Mouse (Mus musculus) frontal cortex, postnatal 14 days (tissue): ENCODE results near the gene Prcp.
A peak's percentile ranks its signal among the peaks of the same experiment; 100 is the strongest.

Experiments
- DNase-seq, 2 experiments: peaks; one replicate each; pipeline ENCODE4 v3.0.0; 2022; ENCODE audit warnings: low spot score in 2 of 2

The Prcp gene

DNA sequence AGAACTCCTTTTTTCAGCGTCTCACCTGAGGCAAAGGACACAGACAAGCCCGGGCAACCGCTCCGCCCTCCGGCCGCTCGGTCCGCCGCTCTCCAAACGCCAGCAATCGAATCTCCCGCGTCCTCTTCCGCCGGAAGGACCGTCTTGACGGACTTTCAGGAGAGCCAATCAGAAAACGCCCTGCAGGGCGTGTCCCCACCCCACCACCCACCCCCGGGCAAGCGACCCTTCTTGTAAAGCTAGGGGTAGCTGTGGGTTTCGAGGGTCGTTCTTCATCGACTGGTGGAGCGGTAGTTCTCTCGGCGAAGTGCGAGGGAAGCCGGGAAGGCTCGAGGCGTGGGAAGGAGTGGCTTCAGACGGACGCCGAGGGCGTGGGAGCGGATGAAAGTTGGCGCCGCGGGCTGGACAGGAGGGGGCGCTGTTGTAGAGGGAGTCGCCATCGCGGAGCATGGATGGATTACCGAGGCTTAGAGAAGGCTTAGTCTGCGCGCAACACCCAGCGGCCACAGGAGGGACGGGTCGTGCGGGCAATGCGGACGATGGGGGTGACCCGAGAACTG, at the start of gene Prcp, which contains the start of gene Ddias:
Prcp (plus strand) TSS at position 355 of the 560 bp plus-strand sequence.
Ddias (minus strand) TSS at position 132 of the 560 bp plus-strand sequence.
- DNase-seq, result peak; percentile 86 to 88

DNA sequence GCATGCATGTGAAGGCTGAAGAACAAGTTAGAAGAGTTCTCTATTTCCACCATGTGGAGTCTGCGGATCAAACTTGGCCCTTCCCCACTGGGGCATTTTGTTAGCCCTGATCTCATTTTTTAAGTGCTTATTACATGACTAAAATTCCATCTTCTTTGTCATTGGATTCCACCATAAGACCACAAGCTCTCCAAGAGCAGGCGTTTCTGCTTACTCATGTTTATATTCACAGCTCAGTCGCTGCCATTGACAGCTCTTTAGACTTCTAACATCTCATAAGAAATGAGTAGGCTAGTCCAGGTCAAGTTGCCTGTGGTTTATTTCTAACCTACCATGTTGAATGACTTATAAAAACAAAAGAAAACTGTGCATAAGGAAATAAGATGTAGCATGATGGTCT, 48.0 kb upstream of the Prcp start:
- DNase-seq, result no peak

DNA sequence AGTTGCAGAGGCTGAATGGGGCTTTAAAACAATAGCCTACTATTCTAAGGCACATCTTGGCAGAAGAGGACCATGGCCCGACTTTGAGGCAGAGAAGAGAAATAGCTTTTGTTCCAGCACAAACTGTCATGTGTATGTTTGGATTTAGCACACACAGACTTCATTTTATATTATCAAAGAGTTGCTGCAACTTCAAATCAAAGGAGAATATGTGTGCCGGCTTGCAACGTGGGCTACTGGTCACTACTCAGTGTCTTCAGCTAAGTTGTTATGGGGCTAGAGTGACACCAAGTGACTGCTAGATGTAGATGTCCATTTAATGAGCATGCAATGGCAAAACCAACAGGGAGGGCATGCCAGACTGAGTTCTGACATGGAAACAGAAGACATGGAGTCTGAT, 46.3 kb upstream of the Prcp start:
- DNase-seq, result no peak

DNA sequence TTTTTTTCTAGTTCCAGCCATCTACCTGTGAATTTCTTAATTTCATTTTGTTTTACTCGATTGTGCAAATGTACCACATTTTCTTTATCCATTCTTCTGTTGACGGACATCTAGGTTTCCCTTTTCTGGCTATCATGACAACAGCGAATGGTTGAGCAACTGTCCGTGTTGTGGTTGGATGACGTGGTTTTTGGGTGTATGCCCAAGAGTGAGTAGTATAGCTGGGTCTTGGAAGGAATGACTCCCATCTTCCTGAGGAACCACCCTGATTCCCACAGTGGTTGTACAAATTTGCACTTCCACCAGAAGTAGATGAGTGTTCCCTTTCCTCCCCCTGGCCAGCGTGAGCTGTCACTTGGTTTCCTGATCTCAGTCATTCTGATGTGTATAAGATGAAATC, 41.9 kb upstream of the Prcp start:
- DNase-seq, result no peak

DNA sequence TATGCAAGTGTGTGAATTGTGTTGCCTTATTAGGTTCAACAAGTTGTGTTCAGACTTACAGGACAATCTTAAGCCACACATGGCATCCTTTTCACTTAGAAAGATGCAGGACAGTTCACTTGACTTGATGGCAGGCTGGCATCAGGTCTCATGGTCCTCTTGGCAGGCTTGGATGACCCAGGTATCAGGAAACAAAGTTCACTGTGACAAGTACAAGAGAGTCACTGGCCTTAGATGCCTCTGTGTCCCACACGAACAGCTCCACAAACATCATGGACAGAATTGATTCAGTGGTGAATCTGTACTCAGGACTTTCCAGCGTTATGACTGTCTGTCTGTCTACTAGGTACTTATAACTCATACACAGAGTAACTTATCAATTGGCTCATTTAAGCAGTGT, 39.9 kb upstream of the Prcp start:
- DNase-seq, result no peak

DNA sequence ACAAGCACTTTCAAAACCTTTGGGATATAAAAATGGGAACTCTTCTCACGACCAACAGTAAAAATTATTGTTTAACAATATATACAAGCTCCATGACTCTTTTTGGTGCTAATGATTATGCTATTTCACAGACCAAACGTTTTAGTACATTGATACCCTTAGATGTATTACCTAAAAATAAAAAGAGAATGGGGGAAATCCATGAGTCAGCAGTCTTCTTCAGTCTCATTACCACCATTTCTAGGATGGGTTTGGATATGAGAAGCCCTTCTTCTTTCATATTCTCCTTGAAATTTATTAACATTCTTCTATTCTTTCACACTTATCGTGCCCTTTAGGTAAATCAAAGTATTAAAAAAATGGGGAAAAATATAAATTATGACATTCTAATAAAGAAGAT, 37.8 kb upstream of the Prcp start:
- no peak for DNase-seq

DNA sequence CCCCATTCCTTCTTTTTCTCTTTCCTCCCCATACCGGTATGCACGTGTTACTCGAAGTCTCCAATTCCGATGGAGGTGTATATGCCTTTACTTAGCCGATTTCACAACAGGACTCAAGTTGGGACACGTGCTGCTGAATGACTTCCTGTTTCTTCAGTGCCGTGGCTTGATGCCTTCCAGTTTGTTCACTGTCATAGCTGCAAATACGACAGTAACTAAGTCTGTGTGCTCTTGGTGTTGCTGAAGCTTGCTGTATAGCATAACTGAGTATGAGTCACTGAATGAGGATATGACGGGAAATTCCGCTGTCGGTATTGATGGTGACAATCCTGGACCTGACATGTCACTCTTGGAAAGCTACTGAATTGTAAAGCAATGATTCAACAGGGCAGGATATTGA, 37.0 kb upstream of the Prcp start:
- no peak for DNase-seq

DNA sequence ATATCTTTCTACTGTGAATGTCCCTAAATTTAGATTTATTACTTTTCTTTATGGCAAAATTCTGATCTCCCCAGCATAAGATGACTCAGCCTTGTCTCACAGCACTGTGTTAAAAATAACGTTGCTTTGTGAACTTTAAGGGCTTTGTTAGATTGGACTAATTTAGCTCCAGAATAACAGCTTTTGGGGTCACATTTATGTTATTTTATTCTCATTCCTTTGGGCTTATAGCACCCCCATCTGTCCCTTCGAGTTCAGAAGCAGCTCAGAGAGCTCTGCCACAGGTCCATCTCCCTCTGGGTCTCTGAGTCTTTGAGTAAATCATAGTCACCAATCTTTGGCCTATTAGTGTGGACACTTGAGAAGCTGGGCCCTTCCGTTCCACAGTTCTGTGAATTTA, 36.4 kb upstream of the Prcp start:
- no peak for DNase-seq

DNA sequence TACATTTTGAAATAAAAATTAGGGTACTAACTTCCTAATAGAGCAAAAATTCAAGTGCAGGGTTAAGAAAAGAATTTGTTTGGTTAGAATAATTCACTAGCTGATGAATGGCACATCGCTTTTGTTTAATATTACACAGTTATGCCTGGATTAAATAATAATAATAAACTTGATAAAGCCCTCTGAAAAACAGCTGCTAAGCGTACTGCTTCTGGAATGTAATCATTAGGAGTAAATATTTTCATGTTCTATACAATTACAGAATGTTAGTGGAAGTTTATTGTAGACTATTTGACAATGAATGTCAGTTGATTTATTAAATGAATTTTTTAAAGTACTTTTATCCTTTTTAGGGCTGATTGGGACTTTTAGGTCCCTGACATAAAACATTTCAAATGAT, 32.0 kb upstream of the Prcp start:
- DNase-seq, result no peak

DNA sequence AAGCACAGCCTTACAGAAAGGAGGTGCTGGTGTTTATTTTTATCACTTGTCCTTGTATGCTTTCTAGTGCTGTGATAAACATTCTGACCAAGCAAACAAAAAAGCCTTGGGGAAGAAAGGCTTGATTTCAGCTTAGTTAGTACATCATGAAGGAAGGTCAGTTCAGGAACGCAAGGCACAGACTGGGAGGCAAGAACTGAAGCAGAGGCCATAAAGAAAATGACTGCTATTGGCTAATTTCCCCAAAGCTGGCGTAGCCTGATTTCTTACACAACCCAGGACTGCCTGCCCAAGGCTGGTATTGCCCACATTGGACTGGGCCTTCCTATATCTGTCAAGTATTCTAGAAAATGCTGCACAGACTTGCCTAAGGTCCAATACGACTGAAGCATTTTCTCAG, 26.0 kb upstream of the Prcp start:
- no peak for DNase-seq

DNA sequence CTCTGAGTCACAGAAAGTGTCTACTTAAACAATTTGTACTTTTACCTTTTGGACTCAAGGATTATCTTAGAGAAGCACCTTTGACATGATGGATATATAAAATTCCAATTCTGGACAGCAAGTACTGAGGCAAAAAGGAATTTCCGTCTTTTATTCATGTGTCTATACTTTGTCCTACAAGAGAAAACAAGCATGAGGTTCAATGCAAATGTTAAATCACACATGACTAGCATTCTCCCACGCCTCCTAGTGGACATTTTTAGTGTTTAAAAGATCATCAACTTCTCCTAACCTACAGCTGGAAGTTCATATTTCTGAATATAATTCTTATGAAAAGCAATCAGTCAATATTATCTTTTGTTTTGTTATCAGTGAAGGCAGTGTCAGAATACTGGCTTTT, 7.7 kb upstream of the Prcp start:
- no peak for DNase-seq

DNA sequence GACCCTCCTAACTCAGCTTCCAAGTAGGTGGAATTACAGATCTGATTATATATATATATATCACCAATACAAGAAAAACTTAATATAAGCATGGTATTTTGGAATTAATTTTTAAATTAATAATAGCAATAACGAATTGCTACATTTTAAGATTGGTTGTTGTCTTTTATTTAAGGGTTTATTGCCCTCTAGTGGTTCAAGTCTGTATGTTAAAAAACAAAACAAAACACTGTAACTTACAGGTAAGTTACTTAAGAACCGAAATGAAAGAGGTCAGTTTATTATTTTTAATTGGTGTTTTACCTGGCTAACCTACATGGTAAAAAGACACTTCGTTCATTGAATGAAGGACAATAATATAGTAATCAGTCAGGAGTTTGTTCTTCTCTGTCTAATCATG, 4.1 kb upstream of the Prcp start:
- DNase-seq, result no peak

DNA sequence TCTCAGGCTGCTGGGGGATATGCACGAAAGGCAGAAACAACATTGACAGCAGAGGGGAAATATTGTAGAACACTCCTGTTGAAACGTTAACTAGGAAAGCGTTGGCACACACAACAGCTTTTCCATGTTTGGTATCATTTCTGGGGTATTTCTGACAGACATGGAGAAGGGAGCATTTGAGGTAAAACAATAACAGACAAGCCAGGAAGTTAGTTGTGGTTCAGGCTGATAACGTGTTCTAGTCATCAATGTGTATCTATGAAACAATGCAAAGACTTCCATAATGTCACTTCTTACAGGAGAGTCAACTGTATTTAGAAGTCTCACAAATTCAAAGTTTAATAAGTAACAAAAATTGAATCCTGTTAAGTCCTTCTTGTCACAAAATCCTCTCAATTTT, 2.7 kb upstream of the Prcp start:
- no peak for DNase-seq

DNA sequence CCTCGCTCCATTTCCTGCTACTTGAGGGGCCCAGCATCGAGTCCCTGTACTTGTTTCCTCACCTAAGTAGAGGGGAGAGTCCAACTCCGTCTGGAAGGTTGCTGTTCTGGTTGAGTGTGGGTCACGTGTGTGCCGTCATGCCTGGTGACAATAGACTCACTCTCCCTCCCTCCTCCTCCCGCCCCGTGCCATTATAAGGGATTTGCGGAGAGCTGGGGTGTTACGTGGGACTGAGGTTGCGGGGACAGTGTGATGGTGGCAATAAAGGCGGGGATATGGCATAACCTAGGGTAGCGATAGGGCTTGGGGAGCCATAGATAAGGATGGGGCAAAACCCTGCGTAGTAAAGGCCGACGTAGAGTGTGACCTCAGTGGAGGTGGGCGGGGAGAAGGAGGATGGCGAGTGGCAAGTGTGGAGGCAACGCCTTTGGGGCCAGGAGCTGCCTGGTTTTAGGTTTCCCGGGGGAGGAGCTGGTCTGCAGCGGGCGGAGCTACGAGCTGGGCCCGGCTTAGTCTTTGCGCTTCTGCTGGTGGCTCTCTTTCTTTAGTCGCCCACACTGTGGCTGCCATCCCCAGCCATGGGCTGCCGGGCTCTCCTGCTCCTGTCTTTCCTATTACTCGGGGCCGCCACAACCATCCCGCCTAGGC, 615 bp downstream of the Prcp start:
- peak; percentile 76 to 84 for DNase-seq

DNA sequence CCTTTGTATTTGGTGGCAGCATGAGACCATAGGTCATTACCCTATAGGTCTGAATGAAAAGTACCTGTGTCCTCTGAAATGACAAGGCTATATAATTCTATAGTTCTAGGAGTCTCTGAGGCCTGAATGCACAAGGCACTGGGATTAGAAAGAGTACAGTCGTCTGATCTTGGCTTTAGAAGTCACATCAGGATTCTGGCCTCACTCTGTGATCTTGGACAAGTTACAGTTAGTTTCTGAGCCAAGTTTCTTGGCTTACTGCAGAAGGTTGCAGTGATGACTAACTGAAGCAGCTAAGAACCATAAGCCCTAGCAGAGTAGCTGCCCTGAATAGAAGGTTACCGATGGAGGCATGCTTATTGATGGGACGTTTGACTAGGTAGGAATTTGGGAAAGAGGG, 1.8 kb downstream of the Prcp start:
- no peak for DNase-seq

DNA sequence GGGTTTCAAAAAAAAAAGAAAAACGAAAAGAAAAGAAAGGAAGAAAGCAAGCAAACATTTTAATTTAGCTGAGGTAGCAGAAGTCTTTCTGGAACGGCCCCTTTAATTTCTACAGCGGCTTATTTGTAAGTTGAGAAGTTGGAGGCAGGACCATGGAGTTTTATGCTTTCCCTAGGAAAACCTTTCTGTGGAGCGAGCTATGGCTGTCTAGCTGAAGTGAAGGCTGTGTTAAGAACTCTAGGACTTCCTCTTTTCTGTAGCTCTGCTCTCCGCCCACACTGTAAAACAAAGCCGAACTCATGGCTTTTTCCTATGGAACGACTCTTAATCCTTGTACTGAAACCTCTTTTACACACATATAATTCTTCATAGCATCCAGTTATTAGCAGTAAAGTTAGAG, 2.3 kb downstream of the Prcp start:
- no peak for DNase-seq

DNA sequence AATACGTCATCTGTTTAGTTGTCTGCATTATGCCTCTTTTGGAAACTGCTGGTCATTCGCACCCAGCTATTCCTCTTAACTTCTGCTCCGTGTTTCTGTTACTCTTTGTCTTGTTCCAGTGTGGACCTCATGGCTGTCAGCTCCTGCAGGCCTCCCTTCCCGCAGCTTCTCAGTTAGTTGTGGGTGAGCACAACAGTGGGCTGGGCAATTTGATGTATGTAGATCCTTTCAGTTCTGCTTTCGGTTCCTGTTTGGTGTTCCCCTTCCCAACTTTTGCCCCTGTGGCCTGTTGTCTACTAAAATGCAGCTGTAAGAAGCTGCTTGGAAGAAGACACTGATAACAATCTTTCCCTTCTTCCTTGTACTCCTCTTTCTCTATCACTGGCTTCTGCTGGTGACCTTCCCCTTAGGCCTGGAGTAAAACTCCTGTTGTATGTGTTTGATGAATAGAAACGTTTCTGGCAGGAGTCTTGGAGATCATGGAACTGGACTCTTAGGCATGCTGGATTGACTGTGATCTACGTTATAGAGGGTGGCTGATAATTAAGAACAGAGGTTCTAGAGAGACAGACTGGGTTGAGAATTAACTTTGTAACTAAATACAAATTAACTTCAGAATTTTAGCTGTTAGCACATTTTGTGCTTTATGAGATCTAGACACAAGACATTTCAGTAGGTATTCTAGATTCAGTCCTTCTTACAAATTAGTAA, 4.5 kb downstream of the Prcp start:
- DNase-seq, result no peak

DNA sequence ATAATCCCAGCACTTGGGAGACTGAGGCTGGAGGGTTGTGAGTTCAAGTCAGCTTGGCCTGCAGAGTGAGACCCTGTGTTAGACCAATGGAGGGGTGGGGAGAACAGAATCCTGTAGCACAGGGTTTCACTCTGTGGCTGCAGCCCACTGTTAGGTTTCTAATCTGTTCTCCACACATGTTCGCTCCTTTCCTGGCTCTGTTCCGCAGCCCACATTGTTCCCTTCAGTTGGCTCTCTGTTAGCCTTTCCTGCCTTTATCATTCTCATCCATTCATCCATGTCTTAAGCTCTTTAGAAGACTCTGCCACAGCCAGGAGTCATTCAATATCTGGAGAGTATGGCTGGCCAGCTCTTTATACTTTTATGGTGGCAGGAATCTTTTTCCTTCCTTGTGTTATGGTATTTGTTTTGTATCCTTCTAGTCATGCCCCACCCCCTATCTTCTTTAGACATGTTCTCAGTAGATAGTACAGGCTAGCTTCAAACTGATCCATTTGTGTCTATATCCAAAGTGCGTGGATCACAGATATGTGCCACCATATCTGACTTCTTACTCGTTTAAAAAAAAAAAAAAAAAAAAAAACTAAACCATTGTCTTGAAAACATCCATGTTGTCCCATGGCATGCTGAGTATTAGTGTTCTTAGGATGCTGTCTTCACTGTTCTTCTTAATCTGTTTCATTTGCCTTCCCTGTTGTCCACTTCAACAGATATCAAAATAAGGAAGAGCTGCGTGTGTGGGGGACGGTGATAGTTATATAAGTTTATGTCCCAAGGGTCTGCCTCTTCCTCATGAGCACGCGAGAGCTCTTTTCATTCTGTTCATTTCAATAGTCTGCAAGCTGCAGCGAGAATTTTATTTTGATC, 9.8 kb downstream of the Prcp start:
- no peak for DNase-seq

DNA sequence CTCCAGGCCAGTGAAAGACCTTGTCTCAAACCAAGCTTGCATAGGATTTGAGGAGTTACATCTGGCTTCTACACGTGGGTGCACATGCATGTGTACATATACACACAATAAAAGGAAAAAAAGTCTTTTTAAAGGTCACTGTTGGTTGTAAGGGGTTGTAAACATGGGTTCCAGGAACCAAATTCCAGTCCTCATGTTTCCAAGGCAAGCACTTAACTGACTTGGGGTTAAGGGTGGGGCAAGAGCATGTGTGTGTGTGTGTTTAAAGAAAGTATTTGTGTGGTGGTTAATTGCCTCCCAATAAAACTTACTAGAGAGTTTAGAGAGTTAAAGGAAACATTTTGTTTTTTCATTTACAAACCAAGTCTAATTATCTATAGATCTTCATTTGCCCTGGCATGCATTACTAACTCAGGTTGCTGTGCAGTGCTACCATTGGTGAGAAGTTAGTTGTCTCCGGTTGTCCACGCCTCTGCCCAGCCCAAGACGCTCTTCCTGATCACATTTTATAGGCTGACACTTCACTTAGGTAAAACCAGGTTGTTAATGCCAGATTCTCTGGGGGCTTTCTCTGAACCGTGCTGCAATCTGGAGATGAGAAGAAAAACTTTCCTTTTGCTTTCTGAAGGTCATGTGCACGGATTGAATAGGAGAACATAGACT, 10.9 kb downstream of the Prcp start:
- DNase-seq, result no peak

DNA sequence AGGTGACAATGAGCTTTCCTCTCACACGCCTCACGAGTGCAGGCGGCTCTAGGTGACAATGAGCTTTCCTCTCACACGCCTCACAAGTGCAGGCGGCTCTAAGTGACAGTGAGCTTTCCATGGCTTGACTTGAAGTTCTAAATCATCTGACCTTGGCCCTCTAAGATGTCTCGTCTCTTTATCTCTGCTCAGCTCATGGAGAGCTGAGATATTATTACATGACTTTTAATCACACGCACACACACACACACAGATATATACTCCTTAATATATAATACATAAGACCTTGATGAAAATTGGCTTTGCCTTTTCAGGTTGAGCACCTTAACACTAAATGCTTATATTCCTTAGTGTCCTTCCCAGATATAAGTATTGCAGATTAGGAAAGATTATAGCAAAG, 12.5 kb downstream of the Prcp start:
- DNase-seq, result no peak

DNA sequence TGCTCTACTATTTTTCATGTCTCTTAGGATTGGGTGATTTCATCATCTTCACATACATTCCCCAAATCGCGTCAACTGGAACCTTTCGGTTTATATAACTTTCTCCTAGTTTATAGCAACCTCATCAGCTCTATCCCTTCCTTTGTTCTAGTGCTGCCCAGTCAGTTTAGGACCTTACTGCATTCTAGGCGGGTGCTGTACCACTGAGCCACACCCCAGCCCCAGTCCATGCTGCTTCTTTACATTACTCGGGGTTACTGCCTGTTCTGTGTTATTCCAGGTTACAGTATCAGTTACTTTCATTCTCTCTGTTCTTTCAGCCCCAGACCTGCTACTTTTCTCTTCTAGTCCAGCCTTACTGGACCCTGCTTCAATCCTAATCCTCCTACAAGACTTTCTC, 13.0 kb downstream of the Prcp start:
- no peak for DNase-seq

DNA sequence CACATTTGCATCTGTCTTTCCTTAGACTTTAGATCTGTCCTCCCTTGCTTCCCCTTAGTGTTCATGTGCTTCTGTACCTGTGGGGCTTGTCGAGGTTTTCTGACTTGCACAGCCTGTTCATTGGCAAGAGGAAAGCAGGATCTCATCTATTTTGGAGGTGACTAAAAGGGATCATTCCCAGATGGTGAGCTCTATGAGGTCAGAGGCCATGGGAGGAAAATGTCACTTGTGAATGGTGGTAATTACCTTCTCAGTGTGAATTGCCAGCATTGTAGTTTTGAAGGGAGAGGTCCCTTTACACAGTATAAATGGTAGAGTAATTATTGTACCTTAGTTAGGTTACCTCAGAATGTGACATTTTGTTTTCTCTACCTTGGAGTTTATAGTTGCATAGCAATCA, 15.9 kb downstream of the Prcp start:
- DNase-seq, result no peak
